Mouse (Mus musculus) E14TG2a.4 (cell line): ENCODE results near the gene 2900026A02Rik.

Experiments
- CTCF ChIP-seq: conservative IDR thresholded peaks from 2 replicates; pipeline ENCODE4 v1.5.1; 2014; ENCODE audit warnings: low read length
- NANOG ChIP-seq: IDR thresholded peaks from 2 replicates; pipeline ENCODE4 v1.6.1; 2014; ENCODE audit warnings: borderline replicate concordance, low read length, mixed read lengths
- POU5F1 ChIP-seq: IDR thresholded peaks from 2 replicates; pipeline ENCODE4 v1.6.1; 2014; ENCODE audit warnings: low read length, borderline replicate concordance

DNA sequence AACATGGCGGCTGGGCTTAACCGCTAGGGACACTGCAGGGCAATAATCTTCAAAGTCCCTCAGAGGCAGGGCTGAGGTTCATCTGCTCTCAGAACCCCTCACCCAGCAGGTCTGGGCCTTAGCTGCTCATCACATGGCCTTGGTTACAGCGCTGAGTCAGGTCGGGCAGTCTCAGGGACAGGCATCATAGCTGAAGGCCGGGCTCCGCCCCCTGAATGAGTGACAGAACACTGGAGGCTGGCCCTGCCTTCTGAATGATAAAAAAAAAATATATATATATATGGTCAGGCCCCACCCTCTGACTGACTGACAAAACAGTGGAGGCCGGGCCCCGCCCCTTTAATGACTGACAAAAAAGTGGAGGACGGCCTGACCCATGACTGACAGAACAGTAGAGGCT, 56.6 kb downstream of the 2900026A02Rik start:
- TF ChIP-seq CTCF (no peak), POU5F1 (no peak), NANOG (no peak)
